Mouse (Mus musculus) spleen, postnatal 36 days (tissue): ENCODE measurements around the gene Prpsap1.

ENCODE experiments used
- DNase-seq, 2 experiments: peaks; one replicate each; pipeline ENCODE4 v3.0.0; 2022; ENCODE audit warnings: low spot score in 2 of 2, mixed read lengths in 1 of 2

Prpsap1 gene

GRCm38 (mm10) chr11:116493795-116494252 is at the start of gene Prpsap1:
TSS of gene Prpsap1 (minus strand) at chr11:116494202.
- DNase-seq: peak; percentile 50 to 67

- no peak for DNase-seq
Observed at GRCm38 (mm10) chr11:116543110-116543509, 49.1 kb upstream of the Prpsap1 start.

GRCm38 (mm10) chr11:116541183-116541582 is 47.2 kb upstream of the Prpsap1 start:
- no peak for DNase-seq

- DNase-seq: no peak
Observed at GRCm38 (mm10) chr11:116538142-116538735, 44.2 kb upstream of the Prpsap1 start.

GRCm38 (mm10) chr11:116537388-116537787 is 43.4 kb upstream of the Prpsap1 start:
- DNase-seq: no peak

GRCm38 (mm10) chr11:116536685-116537084 is 42.7 kb upstream of the Prpsap1 start:
- peak in 1 of 2 experiments; percentile 52 for DNase-seq

- DNase-seq: peak; percentile 50 to 69
Observed at GRCm38 (mm10) chr11:116534154-116534865, 40.3 kb upstream of the Prpsap1 start.

GRCm38 (mm10) chr11:116533341-116534153 is 39.5 kb upstream of the Prpsap1 start:
- peak; percentile 66 to 79 for DNase-seq

GRCm38 (mm10) chr11:116532810-116533338 is 38.9 kb upstream of the Prpsap1 start:
- DNase-seq: peak; percentile 63 to 72

GRCm38 (mm10) chr11:116532262-116532809 is 38.3 kb upstream of the Prpsap1 start:
- DNase-seq: peak; percentile 33 to 52

GRCm38 (mm10) chr11:116531371-116532191 is 37.6 kb upstream of the Prpsap1 start:
- DNase-seq: no peak

GRCm38 (mm10) chr11:116530187-116531147 is 36.5 kb upstream of the Prpsap1 start, which contains the start of gene Sphk1:
TSS of gene Sphk1 (plus strand) at chr11:116530925.
- no peak for DNase-seq

- no peak for DNase-seq
Observed at GRCm38 (mm10) chr11:116528636-116529320, 34.8 kb upstream of the Prpsap1 start.

GRCm38 (mm10) chr11:116523699-116524189 is 29.7 kb upstream of the Prpsap1 start:
- no peak for DNase-seq

GRCm38 (mm10) chr11:116522886-116523698 is 29.1 kb upstream of the Prpsap1 start:
- no peak for DNase-seq

- DNase-seq: no peak
Observed at GRCm38 (mm10) chr11:116522046-116522445, 28.0 kb upstream of the Prpsap1 start.

GRCm38 (mm10) chr11:116521143-116521542 is 27.1 kb upstream of the Prpsap1 start:
- peak in 1 of 2 experiments; percentile 47 for DNase-seq

- DNase-seq: no peak
Observed at GRCm38 (mm10) chr11:116518482-116518881, 24.5 kb upstream of the Prpsap1 start.
